Mouse (Mus musculus): ENCODE measurements around the gene Cd200r1. TPM values are rescaled to one million over a fixed set of nuclear protein-coding genes. Genes with fewer than 3 reads are reported as not detected.
A peak's percentile ranks its signal among the peaks of the same experiment; 100 is the strongest.
"Not testable (repeated sequence)": the region's sequence is repeated elsewhere in the genome, so short reads cannot be mapped to it uniquely, and the experiment has no call there.

Gene Cd200r1
- polyA plus RNA-seq, 1 experiment from 2014 or later, result 0.43 TPM

DNA sequence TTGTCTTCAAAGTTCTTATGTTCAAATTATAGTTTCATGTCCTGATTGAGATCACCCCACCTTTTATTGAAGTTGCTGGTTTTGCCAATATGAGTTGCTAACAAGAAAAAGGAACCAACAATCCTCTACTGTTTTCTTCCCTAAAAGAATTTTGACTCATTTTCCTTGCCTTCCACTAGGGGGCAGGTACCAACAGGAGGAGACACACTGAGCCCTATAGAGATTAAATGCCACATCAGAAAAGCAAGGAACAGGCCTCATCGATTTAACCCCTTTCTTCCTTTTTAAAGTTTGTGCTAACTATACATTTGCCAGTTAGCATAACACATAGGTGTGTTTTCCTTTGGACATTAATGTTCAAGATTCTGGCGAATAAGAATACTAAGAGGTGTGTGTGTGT lies 2.4 kb downstream of the Cd200r1 start:
- Histone ChIP-seq H3K9ac (replicated peaks) (no peak overlapping the region), H3K4me3 (replicated peaks) (no peak overlapping the region), H3K36me3 (no peaks in the 10 kb centered on the region), H3K4me2 (no peak overlapping the region), H3K27ac (no peak overlapping the region), H3K4me1 (replicated peaks) (no peaks in the 10 kb centered on the region), H3K9me3 (no peaks in the 10 kb centered on the region), H3K27me3 (no peaks in the 10 kb centered on the region)
- 57% methylated on average over 2 of the region's 2 CpGs for WGBS
- ATAC-seq (ENCODE audit: insufficient number of reproducible peaks, insufficient read depth, low FRiP score, low TSS enrichment, low read depth), result 0 out of 2 replicates have a peak, but pooled peaks have one; percentile 37

DNA sequence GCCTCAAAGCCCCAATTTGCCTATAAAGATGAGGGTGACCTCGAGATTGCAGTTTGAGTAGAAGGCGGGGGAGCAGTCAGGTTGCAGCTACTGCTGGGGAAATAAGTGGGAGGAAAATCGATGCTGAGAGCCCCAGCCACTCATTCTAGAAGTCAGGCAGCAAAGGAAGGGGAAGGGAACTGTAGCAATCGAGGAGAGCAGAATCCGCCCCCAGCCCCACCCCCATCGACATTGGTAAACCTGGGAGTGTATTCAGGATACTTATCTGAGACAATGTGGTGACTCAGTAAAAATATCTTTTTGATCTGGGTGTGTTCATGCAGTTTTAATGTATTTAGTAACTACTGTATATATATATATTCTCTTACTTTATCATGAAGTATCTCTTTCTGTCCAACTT lies 7.0 kb downstream of the Cd200r1 start:
- no peaks in the 10 kb centered on the region for H3K9me3 ChIP-seq
- no peak overlapping the region for H3K9ac ChIP-seq (replicated peaks)
- H3K4me3 ChIP-seq (replicated peaks), result no peak overlapping the region
- ATAC-seq (ENCODE audit: insufficient number of reproducible peaks, insufficient read depth, low FRiP score, low TSS enrichment, low read depth), result no peak
- H3K36me3 ChIP-seq, result no peaks in the 10 kb centered on the region
- H3K27me3 ChIP-seq, result no peaks in the 10 kb centered on the region
- H3K4me1 ChIP-seq (replicated peaks), result no peaks in the 10 kb centered on the region
- no peak overlapping the region for H3K27ac ChIP-seq
- WGBS, result 73% methylated on average over 6 of the region's 6 CpGs
- H3K4me2 ChIP-seq, result no peak overlapping the region

DNA sequence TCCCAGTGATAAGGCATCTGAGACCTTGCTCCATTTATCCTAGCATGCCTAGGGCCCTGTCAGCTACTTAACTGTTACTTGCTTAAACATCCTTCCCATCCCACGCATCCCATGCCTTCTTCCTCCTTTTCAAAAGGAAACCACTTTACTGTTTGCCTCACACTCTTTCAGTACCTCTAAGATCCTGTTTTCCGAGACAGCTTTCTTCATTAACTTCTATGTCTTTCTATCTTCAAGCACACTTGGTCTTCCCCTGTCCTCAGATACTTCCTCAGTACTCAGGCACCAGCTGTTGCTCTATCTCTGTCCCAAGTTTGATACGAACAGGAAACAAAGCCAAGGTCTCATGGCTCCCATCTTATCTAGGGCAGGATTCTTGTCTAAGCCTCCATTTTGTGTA lies 8.1 kb downstream of the Cd200r1 start:
- H3K27me3 ChIP-seq, result no peaks in the 10 kb centered on the region
- no peaks in the 10 kb centered on the region for H3K9me3 ChIP-seq
- no peak for ATAC-seq (ENCODE audit: insufficient number of reproducible peaks, insufficient read depth, low FRiP score, low TSS enrichment, low read depth)
- H3K27ac ChIP-seq, result no peak overlapping the region
- no peaks in the 10 kb centered on the region for H3K36me3 ChIP-seq
- no peaks in the 10 kb centered on the region; the same call in 1 of the 2 replicates for H3K4me1 ChIP-seq (replicated peaks)
- WGBS, result 83% methylated on average over 3 of the region's 3 CpGs
- no peak overlapping the region for H3K4me2 ChIP-seq
- H3K9ac ChIP-seq (replicated peaks), result no peak overlapping the region
- H3K4me3 ChIP-seq (replicated peaks), result no peak overlapping the region

DNA sequence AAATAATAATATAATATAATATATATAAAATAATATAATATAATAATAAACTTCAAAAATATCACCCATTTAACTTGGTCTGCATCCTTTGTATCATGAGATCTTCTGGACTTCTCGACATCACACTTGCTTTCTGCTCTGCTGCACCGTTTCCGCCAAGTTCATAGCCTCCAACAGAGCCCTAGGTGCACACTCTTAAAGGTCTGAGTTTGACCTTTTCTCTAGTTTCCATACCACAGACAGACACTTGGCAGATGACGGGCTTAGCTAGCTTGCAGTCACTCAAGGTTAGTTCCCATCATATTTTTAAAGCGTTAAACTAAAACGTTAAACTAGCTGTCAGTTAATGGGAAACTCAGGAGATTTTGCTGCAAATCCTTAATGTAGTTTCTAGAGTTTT lies 8.7 kb downstream of the Cd200r1 start:
- H3K27ac ChIP-seq, result no peak overlapping the region
- H3K9ac ChIP-seq (replicated peaks), result no peak overlapping the region
- no peaks in the 10 kb centered on the region for H3K27me3 ChIP-seq
- WGBS, result 85% methylated on average over 6 of the region's 6 CpGs
- ATAC-seq (ENCODE audit: insufficient number of reproducible peaks, insufficient read depth, low FRiP score, low TSS enrichment, low read depth), result no peak
- H3K9me3 ChIP-seq, result no peaks in the 10 kb centered on the region
- no peaks in the 10 kb centered on the region for H3K36me3 ChIP-seq
- H3K4me3 ChIP-seq (replicated peaks), result no peak overlapping the region
- no peaks in the 10 kb centered on the region; the same call in 1 of the 2 replicates for H3K4me1 ChIP-seq (replicated peaks)
- H3K4me2 ChIP-seq, result no peak overlapping the region

DNA sequence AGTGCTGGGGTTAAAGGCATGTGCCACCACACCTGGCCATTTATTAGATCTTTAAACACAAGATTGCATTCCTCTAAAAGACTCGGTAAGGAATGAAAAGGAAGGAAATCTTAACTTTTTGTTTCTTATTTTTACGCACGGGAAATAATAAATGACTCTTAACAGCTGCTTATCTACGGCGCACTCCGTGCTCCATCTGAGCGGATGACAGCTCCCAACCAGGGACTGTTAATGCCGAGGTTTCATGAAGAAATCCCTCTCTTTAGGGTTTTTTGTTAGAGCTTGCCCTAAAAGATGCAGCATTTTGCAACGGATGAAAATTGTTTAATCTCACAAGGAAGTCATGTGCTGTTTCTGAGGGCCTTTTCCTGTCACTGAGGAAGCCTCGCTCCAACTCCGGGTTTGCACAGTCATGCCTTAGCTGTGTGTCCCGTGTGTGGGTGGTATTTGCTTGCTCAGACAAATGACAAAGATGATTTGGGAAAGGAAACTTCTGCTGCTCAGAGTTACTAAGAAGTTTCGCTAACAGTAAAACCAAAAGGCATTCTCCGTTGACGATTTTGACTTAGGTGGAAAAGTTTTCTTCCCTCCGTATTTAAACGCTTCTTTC lies 13.1 kb downstream of the Cd200r1 start:
- Histone ChIP-seq H3K4me1 (replicated peaks) (no peaks in the 10 kb centered on the region; the same call in 1 of the 2 replicates), H3K27ac (no peak overlapping the region), H3K4me2 (no peak overlapping the region), H3K9me3 (no peaks in the 10 kb centered on the region), H3K9ac (replicated peaks) (no peak overlapping the region), H3K36me3 (no peaks in the 10 kb centered on the region), H3K27me3 (no peaks in the 10 kb centered on the region), H3K4me3 (replicated peaks) (no peak overlapping the region)
- WGBS, result 74% methylated on average over 17 of the region's 17 CpGs
- ATAC-seq (ENCODE audit: insufficient number of reproducible peaks, insufficient read depth, low FRiP score, low TSS enrichment, low read depth), result no peak

DNA sequence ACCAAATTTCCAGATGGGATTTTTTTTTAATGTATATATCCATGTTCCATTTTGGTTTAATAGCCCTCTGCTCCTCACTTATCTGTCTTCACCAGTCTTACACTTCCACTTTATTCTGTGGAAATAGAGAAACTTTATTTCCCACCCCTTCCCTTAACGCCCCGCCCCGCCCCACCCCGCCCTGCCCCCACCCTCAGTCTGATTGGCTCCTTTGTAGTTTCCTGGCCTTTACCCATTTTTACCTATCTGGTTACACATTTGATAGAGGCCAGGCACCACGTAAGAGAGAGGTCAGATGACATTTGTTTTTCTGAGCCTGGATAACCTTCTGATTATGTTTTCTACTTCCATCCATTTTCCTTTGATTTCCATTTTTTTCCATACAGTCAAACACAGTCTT lies 14.0 kb downstream of the Cd200r1 start:
- H3K4me3 ChIP-seq (replicated peaks), result no peak overlapping the region
- no peak overlapping the region for H3K9ac ChIP-seq (replicated peaks)
- no peak overlapping the region for H3K27ac ChIP-seq
- no peaks in the 10 kb centered on the region for H3K27me3 ChIP-seq
- no peak for ATAC-seq (ENCODE audit: insufficient number of reproducible peaks, insufficient read depth, low FRiP score, low TSS enrichment, low read depth)
- WGBS, result 92% methylated on average over 5 of the region's 5 CpGs
- H3K36me3 ChIP-seq, result no peaks in the 10 kb centered on the region
- H3K4me2 ChIP-seq, result no peak overlapping the region
- no peaks in the 10 kb centered on the region; the same call in 1 of the 2 replicates for H3K4me1 ChIP-seq (replicated peaks)
- no peaks in the 10 kb centered on the region for H3K9me3 ChIP-seq

DNA sequence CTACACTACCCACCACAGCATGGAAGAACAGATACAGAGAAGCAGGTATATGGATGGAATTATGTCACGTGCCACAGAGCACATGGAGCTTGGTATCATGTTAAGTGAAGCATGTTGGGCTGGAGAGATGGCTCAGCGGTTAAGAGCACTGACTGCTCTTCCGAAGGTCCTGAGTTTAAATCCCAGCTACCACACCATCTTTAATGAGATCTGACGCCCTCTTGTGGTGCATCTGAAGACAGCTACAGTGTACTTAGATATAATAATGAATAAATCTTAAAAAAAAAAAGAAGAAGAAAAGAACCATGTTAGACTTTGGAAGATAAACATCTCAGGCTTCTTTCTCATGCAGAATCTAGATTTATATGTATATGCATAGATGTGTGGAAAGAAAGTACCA lies 15.2 kb downstream of the Cd200r1 start:
- Histone ChIP-seq H3K4me1 (replicated peaks) (no peaks in the 10 kb centered on the region; the same call in 1 of the 2 replicates), H3K4me2 (no peak overlapping the region), H3K27ac (no peak overlapping the region), H3K27me3 (no peaks in the 10 kb centered on the region), H3K9ac (replicated peaks) (no peak overlapping the region), H3K36me3 (no peaks in the 10 kb centered on the region), H3K9me3 (no peaks in the 10 kb centered on the region), H3K4me3 (replicated peaks) (no peak overlapping the region)
- 66% methylated on average over 4 of the region's 4 CpGs for WGBS
- ATAC-seq (ENCODE audit: insufficient number of reproducible peaks, insufficient read depth, low FRiP score, low TSS enrichment, low read depth), result no peak

DNA sequence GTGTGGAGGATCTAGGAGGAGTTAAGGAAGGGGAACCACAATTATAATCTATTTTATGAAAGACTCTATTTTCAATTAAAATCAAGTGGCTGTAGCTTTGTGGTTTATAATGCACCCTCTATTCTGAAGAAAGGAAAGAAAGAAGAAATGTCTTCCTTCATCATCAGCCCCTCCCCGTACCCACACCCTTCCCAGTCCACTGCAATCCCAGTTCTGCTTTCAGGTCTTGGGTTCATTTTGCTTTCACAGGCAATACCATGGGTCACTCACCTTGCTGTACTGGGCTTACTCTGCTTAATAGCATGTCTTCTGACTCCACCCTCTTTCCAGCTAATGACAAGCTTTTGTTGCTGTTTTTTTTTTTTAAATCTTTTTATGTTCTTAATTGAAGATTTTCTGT lies 21.4 kb downstream of the Cd200r1 start:
- Histone ChIP-seq H3K4me3 (replicated peaks) (no peak overlapping the region), H3K27me3 (no peaks in the 10 kb centered on the region), H3K9me3 (no peaks in the 10 kb centered on the region), H3K9ac (replicated peaks) (no peak overlapping the region), H3K36me3 (no peaks in the 10 kb centered on the region), H3K4me1 (replicated peaks) (no peaks in the 10 kb centered on the region), H3K27ac (no peak overlapping the region), H3K4me2 (no peak overlapping the region)
- no peak for ATAC-seq (ENCODE audit: insufficient number of reproducible peaks, insufficient read depth, low FRiP score, low TSS enrichment, low read depth)
- WGBS, result 83% methylated on average over 1 of the region's 1 CpGs

DNA sequence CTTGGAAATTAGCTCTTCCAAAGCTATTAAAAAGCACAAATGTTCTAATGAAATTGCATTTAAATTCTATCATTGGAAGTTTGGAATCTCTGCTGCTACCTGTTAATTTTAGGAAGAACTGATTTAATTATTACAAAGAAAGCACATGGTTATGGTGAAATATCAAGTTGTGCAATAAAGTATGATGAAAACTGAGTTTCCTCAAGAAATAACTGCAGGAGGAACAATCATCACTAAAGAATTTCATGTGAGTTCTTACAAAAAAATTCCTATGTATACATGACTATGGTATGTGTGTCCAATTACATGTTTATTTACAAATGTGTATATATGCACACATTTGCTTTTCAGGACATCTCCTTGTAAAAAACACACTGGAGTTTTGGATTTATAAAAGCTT lies 28.9 kb downstream of the Cd200r1 start:
- Histone ChIP-seq H3K9me3 (no peaks in the 10 kb centered on the region), H3K4me3 (replicated peaks) (no peak overlapping the region), H3K36me3 (no peaks in the 10 kb centered on the region), H3K27me3 (no peaks in the 10 kb centered on the region), H3K9ac (replicated peaks) (no peak overlapping the region), H3K4me2 (no peak overlapping the region), H3K4me1 (replicated peaks) (no peaks in the 10 kb centered on the region), H3K27ac (no peak overlapping the region)
- no peak for ATAC-seq (ENCODE audit: insufficient number of reproducible peaks, insufficient read depth, low FRiP score, low TSS enrichment, low read depth)

GRCm38 (mm10) chr16:44805976-44806375 lies 40.4 kb downstream of the Cd200r1 start:
- Histone ChIP-seq H3K9ac (replicated peaks) (no peak overlapping the region), H3K27ac (no peak overlapping the region), H3K4me1 (replicated peaks) (no peaks in the 10 kb centered on the region), H3K4me3 (replicated peaks) (no peak overlapping the region), H3K9me3 (no peaks in the 10 kb centered on the region), H3K4me2 (no peak overlapping the region), H3K27me3 (no peaks in the 10 kb centered on the region), H3K36me3 (no peaks in the 10 kb centered on the region)
- ATAC-seq (ENCODE audit: insufficient number of reproducible peaks, insufficient read depth, low FRiP score, low TSS enrichment, low read depth), result no peak

DNA sequence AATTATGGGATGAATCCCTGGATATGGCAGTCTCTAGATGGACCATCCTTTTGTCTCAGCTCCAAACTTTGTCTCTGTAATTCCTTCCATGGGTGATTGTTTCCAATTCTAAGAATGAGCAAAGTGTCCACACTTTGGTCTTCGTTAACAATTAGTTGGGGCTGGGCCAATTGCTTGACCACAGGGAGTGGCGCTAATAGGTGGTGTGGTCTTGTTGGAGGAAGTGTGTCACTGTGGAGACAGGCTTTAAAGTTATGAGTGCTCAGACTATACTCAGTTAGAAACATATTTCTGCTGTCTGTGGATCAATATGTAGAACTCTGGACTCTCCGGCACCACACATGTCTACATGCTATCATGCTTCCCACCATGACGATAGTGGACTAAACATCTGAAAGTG lies 44.7 kb downstream of the Cd200r1 start:
- not testable (repeated sequence) for H3K9ac ChIP-seq (replicated peaks); H3K27me3 ChIP-seq; H3K4me3 ChIP-seq (replicated peaks); H3K4me1 ChIP-seq (replicated peaks); H3K27ac ChIP-seq; H3K4me2 ChIP-seq; ATAC-seq (ENCODE audit: insufficient number of reproducible peaks, insufficient read depth, low FRiP score, low TSS enrichment, low read depth); H3K9me3 ChIP-seq; H3K36me3 ChIP-seq
- 97% methylated on average over 4 of the region's 4 CpGs for WGBS

DNA sequence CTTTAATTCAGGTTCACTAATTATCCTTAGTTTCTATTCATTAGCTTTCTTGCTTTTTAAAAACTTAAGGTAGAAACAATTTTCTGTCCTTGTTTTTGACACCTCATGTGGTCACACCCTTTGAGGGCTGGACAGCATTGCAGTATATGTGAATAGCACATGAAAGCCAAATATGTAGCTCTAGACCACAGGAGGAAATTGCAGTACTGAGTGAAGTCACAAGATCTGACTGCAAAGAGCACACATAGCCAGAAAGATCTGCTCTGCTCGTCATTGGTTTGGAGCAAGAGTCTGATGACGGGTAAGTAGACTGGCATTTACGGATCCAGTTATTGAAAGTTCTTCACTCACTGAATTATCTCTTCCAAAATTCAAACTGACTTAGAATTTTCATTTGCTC lies 46.0 kb downstream of the Cd200r1 start, which contains the start of gene Cd200r4:
Gene Cd200r4 (plus strand): TSS at position 190 of the 400 bp plus-strand sequence.
- Histone ChIP-seq H3K36me3 (no peaks in the 10 kb centered on the region), H3K27ac (no peak within 1 kb of the TSS), H3K4me3 (replicated peaks) (no peak within 1 kb of the TSS), H3K27me3 (no peaks in the 10 kb centered on the region), H3K9ac (replicated peaks) (no peak within 1 kb of the TSS), H3K9me3 (no peaks in the 10 kb centered on the region), H3K4me1 (replicated peaks) (no peaks in the 10 kb centered on the region), H3K4me2 (no peak within 1 kb of the TSS)
- ATAC-seq (ENCODE audit: insufficient number of reproducible peaks, insufficient read depth, low FRiP score, low TSS enrichment, low read depth), result no peak
- 86% methylated on average over 3 of the region's 3 CpGs for WGBS
